Comparison of ENCODE assay signal across 7 mouse cellular contexts in the genomic region with DNA sequence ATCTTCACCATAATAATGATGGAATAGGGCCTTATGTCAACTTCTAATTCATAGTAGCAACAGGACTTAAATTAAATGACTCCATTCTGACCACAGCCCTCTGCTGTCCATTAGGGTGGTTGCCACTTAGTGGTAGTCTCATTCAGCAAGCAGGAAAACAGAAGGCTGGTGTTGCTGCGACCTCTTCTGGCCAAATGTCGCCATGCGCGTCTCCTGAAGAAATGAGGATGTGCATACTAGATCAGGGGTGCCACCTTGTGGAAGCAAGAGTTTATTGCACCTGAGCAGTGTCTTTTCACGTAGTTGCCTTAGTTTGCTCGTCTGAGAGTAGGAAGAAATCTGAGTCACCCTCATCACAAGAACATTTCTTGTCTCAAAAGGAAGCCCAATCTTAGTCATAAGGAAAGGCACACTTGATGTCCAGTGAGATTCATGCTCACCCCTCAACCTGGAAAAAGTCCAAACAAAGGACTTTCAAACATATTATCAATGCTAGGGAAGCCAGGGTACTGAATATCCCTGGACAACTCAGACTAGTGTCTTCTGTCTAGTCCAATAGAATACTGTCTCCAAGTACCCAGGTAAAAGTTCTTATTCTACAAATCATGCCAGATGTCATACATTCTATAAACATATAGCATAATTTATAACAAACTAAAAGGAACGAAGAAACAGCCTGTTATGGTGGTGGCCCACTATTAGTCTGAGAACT.
DNase-seq lines count a peak whose midpoint lies in the region; ATAC-seq and TF ChIP-seq lines count a peak whose summit lies in the region.

No protein-coding gene starts in this region.

- no peak overlapping the region for H3K4me3 ChIP-seq in embryonic facial prominence, embryonic 11.5 days (ENCODE audit: low read depth, low read length)
- no peak overlapping the region for H3K4me3 ChIP-seq in limb, embryonic 10.5 days
- H3K4me3 ChIP-seq in midbrain, embryonic 15.5 days = no peak overlapping the region
- no peak overlapping the region for H3K4me3 ChIP-seq in spleen, adult 2 months (ENCODE audit: extremely low read depth, insufficient read depth, insufficient read length)

- no peaks in the 10 kb centered on the region for H3K36me3 ChIP-seq in embryonic facial prominence, embryonic 11.5 days (replicated peaks; ENCODE audit: control insufficient read depth, insufficient read depth, low read depth, low read length)
- no peaks in the 10 kb centered on the region for H3K36me3 ChIP-seq in limb, embryonic 10.5 days
- H3K36me3 ChIP-seq in midbrain, embryonic 15.5 days (replicated peaks) = no peaks in the 10 kb centered on the region
- H3K36me3 ChIP-seq in spleen, adult 2 months (ENCODE audit: control insufficient read depth, insufficient read depth, low read length) = no peaks in the 10 kb centered on the region

- no peak overlapping the region for H3K4me2 ChIP-seq in embryonic facial prominence, embryonic 11.5 days (ENCODE audit: low read depth, low read length)
- no peak overlapping the region for H3K4me2 ChIP-seq in midbrain, embryonic 15.5 days

- WGBS in embryonic facial prominence, embryonic 11.5 days = 14% methylated on average over 7 of the region's 7 CpGs
- WGBS in limb, embryonic 10.5 days = 16% methylated on average over 7 of the region's 7 CpGs
- WGBS in midbrain, embryonic 15.5 days = 15% methylated on average over 7 of the region's 7 CpGs
- WGBS in spleen, adult 2 months = 13% methylated on average over 7 of the region's 7 CpGs

- no peak for TF ChIP-seq POLR2A in spleen, adult 2 months (IDR thresholded peaks at IDR 0.05; ENCODE audit: low read depth, low read length)

- H3K9me3 ChIP-seq in embryonic facial prominence, embryonic 11.5 days (replicated peaks; ENCODE audit: control insufficient read depth, low read length) = no peaks in the 10 kb centered on the region
- H3K9me3 ChIP-seq in limb, embryonic 10.5 days (replicated peaks) = no peaks in the 10 kb centered on the region
- no peaks in the 10 kb centered on the region for H3K9me3 ChIP-seq in midbrain, embryonic 15.5 days

- peak; percentile 98 for TF ChIP-seq CTCF in spleen, adult 2 months (IDR thresholded peaks at IDR 0.05; ENCODE audit: extremely low read depth, insufficient read depth, insufficient read length, insufficient replicate concordance)

- peak; percentile 83 for ATAC-seq in embryonic facial prominence, embryonic 11.5 days (replicated peaks; ENCODE audit: insufficient number of reproducible peaks, low FRiP score, low TSS enrichment, low read depth)
- ATAC-seq in midbrain, embryonic 15.5 days (replicated peaks) = peak; percentile 93

- no peaks in the 10 kb centered on the region for H3K27me3 ChIP-seq in embryonic facial prominence, embryonic 11.5 days (ENCODE audit: control insufficient read depth, insufficient read depth, low read length)
- H3K27me3 ChIP-seq in limb, embryonic 10.5 days (ENCODE audit: low read depth, poor library complexity, severe bottlenecking) = no peaks in the 10 kb centered on the region
- no peaks in the 10 kb centered on the region for H3K27me3 ChIP-seq in midbrain, embryonic 15.5 days (replicated peaks)
- H3K27me3 ChIP-seq in spleen, adult 2 months (ENCODE audit: control insufficient read depth, insufficient read depth, low read length) = no peaks in the 10 kb centered on the region

- peak; percentile 94 for DNase-seq in adrenal gland, postnatal 14 days
- peak; percentile 94 for DNase-seq in embryonic facial prominence, embryonic 11.5 days (ENCODE audit: low spot score)
- DNase-seq in heart, adult 18-20 months = peak; percentile 90 to 96
- peak; percentile 94 for DNase-seq in kidney, adult 18-20 months
- peak; percentile 89 for DNase-seq in limb, embryonic 10.5 days (ENCODE audit: low spot score)
- DNase-seq in spleen, adult 2 months (ENCODE audit: low read depth in 1 of 2, low spot score in 2 of 2) = peak; percentile 75 to 81

- no peaks in the 10 kb centered on the region for H3K4me1 ChIP-seq in embryonic facial prominence, embryonic 11.5 days (ENCODE audit: control insufficient read depth, insufficient read depth, low read length)
- no peaks in the 10 kb centered on the region for H3K4me1 ChIP-seq in limb, embryonic 10.5 days
- H3K4me1 ChIP-seq in midbrain, embryonic 15.5 days = no peaks in the 10 kb centered on the region
- no peaks in the 10 kb centered on the region for H3K4me1 ChIP-seq in spleen, adult 2 months (ENCODE audit: control insufficient read depth, insufficient read depth, insufficient read length)

- H3K9ac ChIP-seq in embryonic facial prominence, embryonic 11.5 days (replicated peaks; ENCODE audit: low read length) = no peak overlapping the region
- H3K9ac ChIP-seq in midbrain, embryonic 15.5 days = no peak overlapping the region

- no peak overlapping the region for H3K27ac ChIP-seq in embryonic facial prominence, embryonic 11.5 days (replicated peaks; ENCODE audit: low read depth, low read length)
- H3K27ac ChIP-seq in limb, embryonic 10.5 days = no peak overlapping the region
- no peak overlapping the region for H3K27ac ChIP-seq in midbrain, embryonic 15.5 days
- no peak overlapping the region for H3K27ac ChIP-seq in spleen, adult 2 months (ENCODE audit: insufficient read depth, low read length)
